Mouse (Mus musculus): ENCODE measurements at regions not wholly inside any gene's neighbourhood (a gene's known extent, or its start where the extent isn't known, plus 50 kb on each side); places are given as distances from the start of the nearest gene placed in this dataset.

- TF ChIP-seq CTCF (IDR thresholded peaks at IDR 0.05; ENCODE audit: low read depth) = no peak
- no peak for TF ChIP-seq EP300 (IDR thresholded peaks at IDR 0.05; ENCODE audit: low read depth)
Measured at GRCm38 (mm10) chr6:31032147-31032546, 73.3 kb upstream of the Klf14 start.

Data from liver, embryonic 14.5 days (tissue).